Mouse (Mus musculus): ENCODE data around the gene Taf8.

The Taf8 gene

GRCm38 (mm10) chr17:47501946-47502706 is at the start of gene Taf8:
TSS of gene Taf8 (minus strand) at chr17:47502292.
- DNase-seq = peak; percentile 92 to 93

- no peak for DNase-seq
Measured at GRCm38 (mm10) chr17:47551049-47551448, 49.0 kb upstream of the Taf8 start.

- no peak for DNase-seq
Measured at GRCm38 (mm10) chr17:47545861-47546331, 43.8 kb upstream of the Taf8 start.

GRCm38 (mm10) chr17:47545154-47545553 is 43.1 kb upstream of the Taf8 start:
- DNase-seq = no peak

GRCm38 (mm10) chr17:47543051-47543650 is 41.1 kb upstream of the Taf8 start:
- DNase-seq = no peak

- no peak for DNase-seq
Measured at GRCm38 (mm10) chr17:47542061-47542460, 40.0 kb upstream of the Taf8 start.

GRCm38 (mm10) chr17:47539128-47539527 is 37.0 kb upstream of the Taf8 start:
- no peak for DNase-seq

- DNase-seq = no peak
Measured at GRCm38 (mm10) chr17:47538049-47538448, 36.0 kb upstream of the Taf8 start.

- DNase-seq = no peak
Measured at GRCm38 (mm10) chr17:47535812-47536236, 33.7 kb upstream of the Taf8 start.

- DNase-seq = no peak
Measured at GRCm38 (mm10) chr17:47533691-47534090, 31.6 kb upstream of the Taf8 start.

GRCm38 (mm10) chr17:47532364-47532763 is 30.3 kb upstream of the Taf8 start:
- no peak for DNase-seq

GRCm38 (mm10) chr17:47531387-47531818 is 29.3 kb upstream of the Taf8 start:
- no peak for DNase-seq

- no peak for DNase-seq
Measured at GRCm38 (mm10) chr17:47529595-47529994, 27.5 kb upstream of the Taf8 start.

- DNase-seq = no peak
Measured at GRCm38 (mm10) chr17:47528919-47529318, 26.8 kb upstream of the Taf8 start.

GRCm38 (mm10) chr17:47527581-47528300 is 25.6 kb upstream of the Taf8 start:
- no peak for DNase-seq

- DNase-seq = no peak
Measured at GRCm38 (mm10) chr17:47526856-47527520, 24.9 kb upstream of the Taf8 start.

GRCm38 (mm10) chr17:47524991-47525390 is 22.9 kb upstream of the Taf8 start:
- DNase-seq = no peak

- DNase-seq = no peak
Measured at GRCm38 (mm10) chr17:47524055-47524454, 22.0 kb upstream of the Taf8 start.

GRCm38 (mm10) chr17:47523211-47523682 is 21.2 kb upstream of the Taf8 start:
- no peak for DNase-seq

- no peak for DNase-seq
Measured at GRCm38 (mm10) chr17:47522536-47522935, 20.4 kb upstream of the Taf8 start.

GRCm38 (mm10) chr17:47521551-47522258 is 19.6 kb upstream of the Taf8 start:
- peak in 1 of 2 experiments; percentile 33 for DNase-seq

- peak in 1 of 2 experiments; percentile 10 for DNase-seq
Measured at GRCm38 (mm10) chr17:47518205-47518604, 16.1 kb upstream of the Taf8 start.

Data from kidney, adult 8-10 months (tissue).